Mouse (Mus musculus): ENCODE results near the gene Tent2.

- TF ChIP-seq CTCF (IDR thresholded peaks at IDR 0.05; ENCODE audit: control insufficient read depth, insufficient read depth, insufficient replicate concordance, low read depth, low read length), result no peak
- TF ChIP-seq POLR2A (IDR thresholded peaks at IDR 0.05; ENCODE audit: control insufficient read depth, low read depth, low read length), result no peak
These were observed 56.7 kb downstream of the Tent2 start for GRCm38 (mm10) chr13:93135501-93135900.

Measured in testis, adult 2 months (tissue).